Mouse (Mus musculus): ENCODE results near the gene Ces2a. TPM values are rescaled to one million over a fixed set of nuclear protein-coding genes. Genes with fewer than 3 reads are reported as not detected.

Gene Ces2a
- polyA plus RNA-seq, 1 experiment from 2014 or later = 0.66 TPM

Small RNA genes lying within 50 kb of the gene (microRNA-seq; reads per million reads assigned to microRNA genes)
- gene Gm44328 = not detected

Other genes with a start within 250 kb of the Ces2a start
- gene Terb1, start 224.1 kb upstream of the Ces2a start, polyA plus RNA-seq (2015; fragmentation: Nextera tagmentation; extraction: Ambion mirVana) = 0.11 and 0.13 TPM in 2 replicates
- gene Nae1, start 199.4 kb upstream of the Ces2a start, polyA plus RNA-seq (2015; fragmentation: Nextera tagmentation; extraction: Ambion mirVana) = 58.4 and 68.8 TPM in 2 replicates
- 2.4 and 3.0 TPM in 2 replicates for gene Car7, start 199.3 kb upstream of the Ces2a start, polyA plus RNA-seq (2015; fragmentation: Nextera tagmentation; extraction: Ambion mirVana)
- gene Pdp2, start 142.6 kb upstream of the Ces2a start, polyA plus RNA-seq (2015; fragmentation: Nextera tagmentation; extraction: Ambion mirVana) = 6.2 and 6.7 TPM in 2 replicates
- 20.1 and 25.9 TPM in 2 replicates for gene Cdh16, start 109.6 kb upstream of the Ces2a start, polyA plus RNA-seq (2015; fragmentation: Nextera tagmentation; extraction: Ambion mirVana)
- 289 and 293 TPM in 2 replicates for gene Rrad, start 102.7 kb upstream of the Ces2a start, polyA plus RNA-seq (2015; fragmentation: Nextera tagmentation; extraction: Ambion mirVana)
- gene Ciao2b, start 92.0 kb upstream of the Ces2a start, polyA plus RNA-seq (2015; fragmentation: Nextera tagmentation; extraction: Ambion mirVana) = 171 and 196 TPM in 2 replicates
- gene Ces2b, start 97.6 kb downstream of the Ces2a start, polyA plus RNA-seq (2015; fragmentation: Nextera tagmentation; extraction: Ambion mirVana) = 0.19 TPM in 1 of 2 replicates, not detected in the other
- gene Ces2c, start 113.1 kb downstream of the Ces2a start, polyA plus RNA-seq (2015; fragmentation: Nextera tagmentation; extraction: Ambion mirVana) = 0.54 TPM in 1 of 2 replicates, not detected in the other
- gene Ces2e, start 192.3 kb downstream of the Ces2a start, polyA plus RNA-seq (2015; fragmentation: Nextera tagmentation; extraction: Ambion mirVana) = 0.11 and 0.80 TPM in 2 replicates
- gene Ces2f, start 213.4 kb downstream of the Ces2a start, polyA plus RNA-seq (2015; fragmentation: Nextera tagmentation; extraction: Ambion mirVana) = 0.13 TPM in 1 of 2 replicates, not detected in the other
- 2.5 and 3.0 TPM in 2 replicates for gene Ces2g, start 227.7 kb downstream of the Ces2a start, polyA plus RNA-seq (2015; fragmentation: Nextera tagmentation; extraction: Ambion mirVana)